Mouse (Mus musculus): ENCODE results near the gene Zdhhc19. TPM values are rescaled to one million over a fixed set of nuclear protein-coding genes. Genes with fewer than 3 reads are reported as not detected.

Zdhhc19 gene
- polyA plus RNA-seq, 1 experiment from 2014 or later, result not detected

DNA sequence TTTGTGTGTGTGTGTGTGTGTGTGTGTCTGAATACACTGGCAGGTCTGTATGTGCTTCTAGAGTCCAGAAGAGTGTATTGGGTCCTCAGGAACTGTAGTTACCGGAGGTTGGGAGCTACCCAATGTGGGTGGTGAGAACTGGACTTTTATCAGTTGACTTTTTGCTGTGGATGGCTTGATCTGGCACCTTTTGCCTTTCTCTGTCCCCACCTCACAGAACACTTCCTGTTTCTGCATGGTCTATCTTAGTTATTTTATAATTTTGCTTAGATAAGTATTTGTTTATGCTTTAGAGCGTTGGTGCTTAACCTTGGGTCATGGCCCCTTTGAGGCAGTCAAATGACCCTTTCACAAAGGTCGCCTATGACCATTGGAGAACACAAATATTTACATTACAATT is 47.4 kb downstream of the Zdhhc19 start:
- no peak for ATAC-seq (ENCODE audit: low read depth)
- Histone ChIP-seq H3K9me3 (no peaks in the 10 kb centered on the region), H3K4me1 (replicated peaks) (no peaks in the 10 kb centered on the region), H3K27me3 (no peaks in the 10 kb centered on the region), H3K27ac (replicated peaks) (no peak overlapping the region), H3K4me3 (no peak overlapping the region), H3K4me2 (no peak overlapping the region), H3K9ac (no peak overlapping the region), H3K36me3 (no peaks in the 10 kb centered on the region)
- 80% methylated on average over 3 of the region's 3 CpGs for WGBS

- Histone ChIP-seq H3K9me3 (no peaks in the 10 kb centered on the region), H3K4me3 (no peak overlapping the region), H3K36me3 (no peaks in the 10 kb centered on the region), H3K27me3 (no peaks in the 10 kb centered on the region), H3K4me1 (replicated peaks) (no peaks in the 10 kb centered on the region), H3K27ac (replicated peaks) (no peak overlapping the region), H3K4me2 (no peak overlapping the region), H3K9ac (no peak overlapping the region)
- 78% methylated on average over 10 of the region's 10 CpGs for WGBS
- no peak for ATAC-seq (ENCODE audit: low read depth)
Observed at GRCm38 (mm10) chr16:32547156-32548068, 51.3 kb downstream of the Zdhhc19 start.

- Histone ChIP-seq H3K9ac (no peak overlapping the region), H3K27ac (replicated peaks) (no peak overlapping the region), H3K4me1 (replicated peaks) (no peaks in the 10 kb centered on the region), H3K27me3 (no peaks in the 10 kb centered on the region), H3K36me3 (no peaks in the 10 kb centered on the region), H3K4me2 (no peak overlapping the region), H3K4me3 (no peak overlapping the region), H3K9me3 (no peaks in the 10 kb centered on the region)
- no peak for ATAC-seq (ENCODE audit: low read depth)
- 93% methylated on average over 4 of the region's 4 CpGs for WGBS
Observed at GRCm38 (mm10) chr16:32550084-32550483, 54.0 kb downstream of the Zdhhc19 start.

DNA sequence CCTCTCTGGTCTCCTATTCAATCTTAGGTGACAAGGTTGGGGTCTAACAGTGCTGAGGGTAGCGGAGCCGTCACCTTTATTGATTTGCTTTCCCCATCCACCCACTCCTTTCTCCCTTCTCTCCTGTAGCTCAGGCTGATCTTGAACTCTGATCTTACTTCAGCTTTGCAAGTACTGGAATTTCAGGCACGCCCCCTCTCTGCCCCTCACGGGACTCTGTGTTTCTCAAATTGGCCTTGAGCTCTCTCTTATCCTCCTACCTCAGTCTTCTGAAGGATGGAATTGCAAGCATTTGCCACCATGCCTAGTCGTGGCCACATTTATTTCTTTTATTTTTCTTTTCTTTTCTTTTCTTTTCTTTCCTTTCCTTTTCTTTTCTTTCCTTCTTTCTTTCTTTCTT is 54.4 kb downstream of the Zdhhc19 start:
- H3K4me2 ChIP-seq, result no peak overlapping the region
- WGBS, result 85% methylated on average over 5 of the region's 5 CpGs

GRCm38 (mm10) chr16:32551346-32551747 is 55.3 kb downstream of the Zdhhc19 start:
- Histone ChIP-seq H3K9ac (no peak overlapping the region), H3K27me3 (no peaks in the 10 kb centered on the region), H3K36me3 (no peaks in the 10 kb centered on the region), H3K9me3 (no peaks in the 10 kb centered on the region), H3K4me2 (no peak overlapping the region), H3K4me3 (no peak overlapping the region), H3K4me1 (replicated peaks) (no peaks in the 10 kb centered on the region), H3K27ac (replicated peaks) (no peak overlapping the region)
- WGBS, result 64% methylated on average over 2 of the region's 2 CpGs
- ATAC-seq (ENCODE audit: low read depth), result no peak

More for the DNA sequence above, 54.4 kb downstream of the Zdhhc19 start:
- no peaks in the 10 kb centered on the region for H3K36me3 ChIP-seq
- H3K27ac ChIP-seq (replicated peaks), result no peak overlapping the region
- H3K4me1 ChIP-seq (replicated peaks), result no peaks in the 10 kb centered on the region
- H3K27me3 ChIP-seq, result no peaks in the 10 kb centered on the region
- no peaks in the 10 kb centered on the region for H3K9me3 ChIP-seq
- no peak for ATAC-seq (ENCODE audit: low read depth)
- H3K9ac ChIP-seq, result no peak overlapping the region
- no peak overlapping the region for H3K4me3 ChIP-seq

- WGBS, result 77% methylated on average over 3 of the region's 3 CpGs
- Histone ChIP-seq H3K27me3 (no peaks in the 10 kb centered on the region), H3K4me3 (no peak overlapping the region), H3K27ac (replicated peaks) (no peak overlapping the region), H3K4me1 (replicated peaks) (no peaks in the 10 kb centered on the region), H3K4me2 (no peak overlapping the region), H3K9ac (no peak overlapping the region), H3K36me3 (no peaks in the 10 kb centered on the region), H3K9me3 (no peaks in the 10 kb centered on the region)
- ATAC-seq (ENCODE audit: low read depth), result no peak
Observed at GRCm38 (mm10) chr16:32555588-32555987, 59.5 kb downstream of the Zdhhc19 start.

DNA sequence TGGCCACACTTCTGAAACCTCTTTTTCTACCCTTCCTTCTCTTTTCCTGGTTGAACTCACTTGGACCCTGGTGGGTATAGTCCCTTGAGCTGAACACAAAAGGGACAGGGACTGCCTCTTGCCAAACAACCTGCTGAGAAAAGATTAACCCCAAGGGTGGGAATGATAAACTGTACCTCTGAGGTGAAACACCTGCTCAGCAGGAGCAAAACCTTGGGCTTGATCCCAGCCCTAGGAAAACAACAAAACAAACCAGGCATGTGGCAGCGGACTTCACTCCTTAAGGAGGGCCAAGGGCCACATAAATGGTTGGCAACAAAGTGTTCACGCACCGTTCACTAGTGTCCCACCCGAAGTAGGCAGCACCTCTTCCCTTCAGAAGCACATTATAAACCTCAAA is 63.4 kb downstream of the Zdhhc19 start:
- Histone ChIP-seq H3K36me3 (no peaks in the 10 kb centered on the region), H3K4me2 (no peak overlapping the region), H3K9ac (no peak overlapping the region), H3K27ac (replicated peaks) (no peak overlapping the region), H3K27me3 (no peaks in the 10 kb centered on the region), H3K4me1 (replicated peaks) (no peaks in the 10 kb centered on the region), H3K4me3 (no peak overlapping the region), H3K9me3 (no peaks in the 10 kb centered on the region)
- no peak for ATAC-seq (ENCODE audit: low read depth)
- WGBS, result 79% methylated on average over 4 of the region's 4 CpGs

- Histone ChIP-seq H3K9ac (no peak overlapping the region), H3K4me2 (no peak overlapping the region), H3K27me3 (no peaks in the 10 kb centered on the region), H3K4me1 (replicated peaks) (no peaks in the 10 kb centered on the region), H3K9me3 (no peaks in the 10 kb centered on the region), H3K4me3 (no peak overlapping the region), H3K27ac (replicated peaks) (no peak overlapping the region), H3K36me3 (no peaks in the 10 kb centered on the region)
- WGBS, result 81% methylated on average over 5 of the region's 5 CpGs
- ATAC-seq (ENCODE audit: low read depth), result no peak
Observed at GRCm38 (mm10) chr16:32563056-32563793, 67.2 kb downstream of the Zdhhc19 start.

DNA sequence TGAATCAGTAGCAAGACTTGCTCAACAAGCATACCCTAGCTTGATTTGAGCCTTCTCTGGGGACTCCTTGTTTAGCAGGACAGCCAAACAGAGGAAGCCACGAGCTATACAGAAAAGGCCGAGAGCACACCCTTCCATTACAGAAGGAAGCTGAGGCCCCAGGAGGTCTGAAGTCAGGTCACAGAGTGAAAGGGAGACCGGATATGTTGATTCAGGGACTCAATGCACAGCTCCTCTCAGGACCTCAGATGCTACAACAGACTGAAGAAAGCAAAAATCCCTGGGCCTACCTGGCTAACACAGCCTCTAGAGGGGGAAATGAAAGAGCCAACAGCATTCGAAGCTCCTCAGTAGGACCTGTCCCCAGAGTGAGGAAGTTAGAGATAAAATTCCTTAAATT is 71.2 kb downstream of the Zdhhc19 start:
- H3K4me2 ChIP-seq, result no peak overlapping the region
- no peaks in the 10 kb centered on the region for H3K4me1 ChIP-seq (replicated peaks)
- H3K27me3 ChIP-seq, result no peaks in the 10 kb centered on the region
- H3K9ac ChIP-seq, result no peak overlapping the region
- no peak overlapping the region for H3K27ac ChIP-seq (replicated peaks)
- no peak for ATAC-seq (ENCODE audit: low read depth)
- no peaks in the 10 kb centered on the region for H3K36me3 ChIP-seq
- no peak overlapping the region for H3K4me3 ChIP-seq
- H3K9me3 ChIP-seq, result no peaks in the 10 kb centered on the region
- WGBS, result 70% methylated on average over 4 of the region's 4 CpGs

- no peak for ATAC-seq (ENCODE audit: low read depth)
- Histone ChIP-seq H3K9ac (no peak overlapping the region), H3K4me2 (no peak overlapping the region), H3K9me3 (no peaks in the 10 kb centered on the region), H3K27me3 (no peaks in the 10 kb centered on the region), H3K4me1 (replicated peaks) (no peaks in the 10 kb centered on the region), H3K27ac (replicated peaks) (no peak overlapping the region), H3K4me3 (no peak overlapping the region), H3K36me3 (no peaks in the 10 kb centered on the region)
- WGBS, result 75% methylated on average over 6 of the region's 6 CpGs
Observed at GRCm38 (mm10) chr16:32568401-32568800, 72.3 kb downstream of the Zdhhc19 start.

GRCm38 (mm10) chr16:32570042-32570441 is 74.0 kb downstream of the Zdhhc19 start:
- WGBS, result 93% methylated on average over 3 of the region's 3 CpGs
- Histone ChIP-seq H3K4me1 (replicated peaks) (no peaks in the 10 kb centered on the region), H3K9ac (no peak overlapping the region), H3K9me3 (no peaks in the 10 kb centered on the region), H3K4me2 (no peak overlapping the region), H3K36me3 (no peaks in the 10 kb centered on the region), H3K27me3 (no peaks in the 10 kb centered on the region), H3K4me3 (no peak overlapping the region), H3K27ac (replicated peaks) (no peak overlapping the region)
- no peak for ATAC-seq (ENCODE audit: low read depth)

GRCm38 (mm10) chr16:32572528-32572927 is 76.5 kb downstream of the Zdhhc19 start:
- H3K9ac ChIP-seq, result no peak overlapping the region
- H3K9me3 ChIP-seq, result no peaks in the 10 kb centered on the region
- no peak overlapping the region for H3K4me3 ChIP-seq
- H3K36me3 ChIP-seq, result no peaks in the 10 kb centered on the region
- no peaks in the 10 kb centered on the region for H3K4me1 ChIP-seq (replicated peaks)
- H3K27ac ChIP-seq (replicated peaks), result no peak overlapping the region
- ATAC-seq (ENCODE audit: low read depth), result no peak
- H3K27me3 ChIP-seq, result no peaks in the 10 kb centered on the region
- 84% methylated on average over 4 of the region's 4 CpGs for WGBS
- no peak overlapping the region for H3K4me2 ChIP-seq
